Mouse (Mus musculus) kidney, postnatal 10 days (tissue): Measurements from ENCODE around the gene Dnajc27.

Experiments used
- DNase-seq: peaks from one replicate; pipeline ENCODE4 v3.0.0; 2021; ENCODE audit warnings: mixed read lengths

Gene Dnajc27

GRCm38 (mm10) chr12:4083441-4083840 lies 1.1 kb downstream of the Dnajc27 start:
- no peak for DNase-seq

DNA sequence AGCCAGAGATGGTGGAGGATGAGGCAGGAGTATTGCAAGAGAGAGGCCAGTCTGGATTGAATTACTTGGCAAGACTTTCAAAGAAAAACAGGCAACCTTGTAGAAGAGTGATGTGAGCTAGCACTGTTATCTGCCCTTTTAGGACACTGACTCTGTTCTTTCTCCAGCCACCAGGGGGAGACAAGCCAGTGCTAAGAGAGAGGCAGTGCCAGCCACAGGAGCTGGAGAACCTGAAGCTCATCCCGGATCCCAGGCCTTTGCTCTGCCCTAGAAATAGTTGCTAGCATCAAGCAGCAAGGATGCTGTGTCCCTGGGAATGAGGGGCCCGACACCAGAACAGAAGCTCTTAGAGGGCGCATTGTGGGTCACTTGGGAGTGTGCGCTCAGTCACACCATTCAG lies 25.0 kb downstream of the Dnajc27 start:
- DNase-seq, result peak; percentile 87

DNA sequence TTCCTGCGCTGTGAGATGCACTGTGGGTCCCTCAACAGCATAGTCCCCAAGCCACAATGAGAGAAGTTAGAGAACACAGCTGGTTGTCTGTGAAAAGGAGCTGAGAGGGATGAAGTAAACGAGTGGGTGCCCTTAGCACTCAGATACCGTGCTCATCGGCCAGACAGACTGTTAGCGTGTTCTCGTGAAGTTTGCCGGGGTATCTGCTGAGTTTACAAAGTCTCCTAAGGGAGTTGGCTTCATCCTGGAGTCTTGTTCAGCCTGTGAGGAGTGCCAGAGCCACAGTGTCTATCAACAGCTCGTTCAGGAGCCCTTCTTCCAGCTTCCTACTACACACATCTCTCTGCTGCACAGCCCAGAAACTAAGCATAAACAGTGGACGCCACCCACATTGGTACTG lies 33.7 kb downstream of the Dnajc27 start:
- no peak for DNase-seq

DNA sequence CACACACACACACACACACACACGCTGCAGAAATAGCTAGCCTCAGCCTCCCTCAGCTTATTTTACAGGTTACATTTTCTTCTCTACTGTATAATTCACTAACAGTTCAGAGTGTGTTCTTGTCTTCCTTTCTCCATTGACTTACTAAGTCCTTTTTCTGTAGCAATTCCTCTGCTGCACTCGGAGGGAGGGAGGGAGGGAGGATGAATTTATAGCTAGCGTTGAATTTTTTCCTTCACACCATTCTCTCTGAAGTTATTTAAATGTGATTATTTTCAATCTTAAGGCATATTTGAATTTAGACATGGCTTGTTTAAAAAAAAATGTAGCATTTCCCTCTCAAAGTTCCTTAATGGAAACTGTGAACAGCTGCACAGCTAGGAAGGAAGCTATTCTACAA lies 34.8 kb downstream of the Dnajc27 start:
- DNase-seq, result no peak

- DNase-seq, result no peak
Observed at GRCm38 (mm10) chr12:4117579-4117978, 35.2 kb downstream of the Dnajc27 start.

GRCm38 (mm10) chr12:4127346-4127745 lies 45.0 kb downstream of the Dnajc27 start:
- no peak for DNase-seq

DNA sequence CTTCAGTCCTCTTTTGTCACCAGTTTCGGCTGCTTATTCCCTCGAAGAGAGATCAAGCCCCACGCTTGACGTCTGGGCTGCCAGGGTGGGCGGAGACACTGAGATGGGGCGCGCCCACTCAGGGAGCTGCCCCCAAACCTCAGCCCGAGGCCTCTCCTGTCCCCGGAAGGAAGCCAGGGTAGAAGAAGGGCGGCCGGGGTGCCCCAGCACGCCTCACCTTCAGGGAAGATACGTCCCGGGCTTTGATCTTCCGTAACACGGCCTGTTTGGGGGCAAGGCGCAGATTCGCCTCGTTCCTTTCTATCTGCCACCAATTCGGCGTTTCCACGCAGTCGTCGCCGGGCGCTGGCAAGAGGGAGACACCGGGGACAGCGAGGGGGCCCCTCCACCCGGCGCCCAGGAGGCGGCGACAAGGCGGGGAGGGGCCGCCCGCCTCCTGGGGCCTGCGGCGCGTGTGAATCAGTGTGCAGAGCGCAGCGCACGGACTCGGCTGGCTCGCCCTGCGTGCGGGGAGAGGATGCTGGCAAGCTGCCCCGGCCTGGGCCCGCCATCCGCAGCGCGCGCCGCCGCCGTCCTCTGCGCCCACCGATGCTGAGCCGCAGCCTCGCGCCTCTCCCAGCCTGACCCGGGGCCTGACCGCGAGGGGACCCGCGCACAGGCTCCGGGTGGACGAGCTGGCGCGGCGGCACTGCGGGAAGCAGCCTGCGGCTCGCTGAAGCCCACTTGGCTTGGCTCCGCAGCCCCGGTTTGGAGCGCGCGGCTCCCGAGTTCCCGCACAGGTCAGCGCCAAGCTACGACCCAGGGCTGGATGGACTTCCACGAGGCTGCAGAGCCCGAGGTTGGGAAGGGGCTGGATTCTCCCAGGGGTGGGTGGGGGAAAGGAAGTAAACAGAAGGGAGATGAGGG lies 50.8 kb downstream of the Dnajc27 start, which contains the start of gene Adcy3:
TSS of gene Adcy3 (plus strand) at position 163 of the 906 bp plus-strand sequence.
- DNase-seq, result peak; percentile 77

- DNase-seq, result peak; percentile 24
Observed at GRCm38 (mm10) chr12:4133847-4134212, 51.4 kb downstream of the Dnajc27 start.

DNA sequence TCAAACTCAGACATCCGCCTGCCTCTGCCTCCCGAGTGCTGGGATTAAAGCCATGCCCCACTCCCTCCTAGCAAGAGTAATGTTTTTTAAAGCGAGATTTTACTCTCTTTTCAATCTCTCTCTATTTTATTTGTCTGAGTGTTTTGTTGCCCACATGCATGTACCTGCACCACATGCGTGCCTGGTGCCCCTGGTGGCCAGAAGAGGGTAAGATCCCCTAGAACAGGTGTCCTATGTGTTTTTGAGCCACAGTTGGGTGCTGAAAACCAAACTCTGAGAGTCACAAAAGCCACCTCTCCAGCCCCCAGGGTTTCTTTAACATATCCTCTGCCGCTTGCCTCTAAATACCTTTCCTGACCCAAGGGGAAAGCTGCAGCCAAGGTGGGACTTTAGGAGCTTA lies 60.8 kb downstream of the Dnajc27 start:
- no peak for DNase-seq

DNA sequence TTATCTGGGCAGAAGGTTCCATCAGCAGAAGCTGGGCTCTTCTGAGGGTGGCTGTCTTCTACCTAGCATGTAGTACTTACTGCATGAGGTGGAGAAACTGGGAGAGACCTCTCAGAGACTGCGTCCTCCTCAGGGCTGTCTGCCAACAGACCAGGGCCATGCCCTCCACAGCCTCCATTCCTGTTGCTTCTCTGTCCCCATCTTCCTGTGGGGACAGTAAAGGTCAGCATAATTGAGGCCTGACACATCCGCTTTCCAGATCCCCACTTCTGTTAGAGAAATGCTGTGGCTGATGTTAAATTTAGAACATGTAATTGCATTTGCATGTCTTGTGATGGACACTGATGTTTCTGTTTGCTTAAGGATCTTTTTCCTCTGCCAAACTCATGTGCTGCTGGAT lies 68.6 kb downstream of the Dnajc27 start:
- DNase-seq, result no peak

DNA sequence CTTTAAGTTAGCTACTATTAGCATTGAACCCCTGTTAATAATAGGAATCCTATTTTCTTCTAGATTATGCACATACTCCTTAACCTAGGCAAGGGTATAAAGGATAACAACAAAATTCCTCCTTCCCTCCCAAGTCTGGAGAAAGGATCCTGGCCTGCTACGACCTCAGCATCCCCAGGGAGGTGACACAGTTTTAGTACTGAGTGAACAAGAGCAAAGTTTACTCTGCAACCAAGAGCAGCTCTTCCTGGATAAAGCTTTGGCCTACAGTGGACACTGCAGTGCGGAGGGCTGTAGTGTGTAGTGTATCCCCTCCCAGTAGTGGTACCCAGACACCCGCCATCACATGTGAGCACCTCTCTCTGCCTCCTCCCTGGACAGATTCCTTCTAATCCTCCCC lies 69.6 kb downstream of the Dnajc27 start:
- DNase-seq, result no peak

DNA sequence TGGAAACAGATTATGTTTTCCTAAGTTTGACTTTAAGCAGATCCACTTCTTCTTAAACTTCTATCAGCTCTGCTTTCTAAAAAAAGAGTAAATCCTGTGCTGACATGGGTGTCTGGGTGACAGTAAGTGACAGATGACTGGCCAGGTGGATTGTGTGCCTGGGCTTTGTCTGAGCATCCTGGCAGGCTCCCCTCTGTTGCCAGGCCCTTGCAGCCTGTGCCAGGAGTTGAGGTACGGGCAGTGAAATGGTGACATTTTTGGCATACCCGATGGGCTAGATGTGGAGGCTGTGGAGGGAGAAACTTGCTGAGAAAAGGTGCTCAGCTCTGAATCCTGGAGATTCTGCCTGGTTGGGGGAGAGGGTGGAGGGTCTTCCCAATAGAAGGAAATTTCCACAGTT lies 75.1 kb downstream of the Dnajc27 start:
- DNase-seq, result no peak

- no peak for DNase-seq
Observed at GRCm38 (mm10) chr12:4158179-4158578, 75.8 kb downstream of the Dnajc27 start.

GRCm38 (mm10) chr12:4158868-4159632 lies 76.7 kb downstream of the Dnajc27 start:
- DNase-seq, result no peak
